Mouse (Mus musculus) cerebellum, adult 8-10 months (tissue): ENCODE results near the gene Malrd1.
"Not testable (repeated sequence)": the region's sequence is repeated elsewhere in the genome, so short reads cannot be mapped to it uniquely, and the experiment has no call there.

ENCODE experiments used
- DNase-seq: peaks from one replicate; pipeline ENCODE4 v3.0.0; 2022

Malrd1 gene

DNA sequence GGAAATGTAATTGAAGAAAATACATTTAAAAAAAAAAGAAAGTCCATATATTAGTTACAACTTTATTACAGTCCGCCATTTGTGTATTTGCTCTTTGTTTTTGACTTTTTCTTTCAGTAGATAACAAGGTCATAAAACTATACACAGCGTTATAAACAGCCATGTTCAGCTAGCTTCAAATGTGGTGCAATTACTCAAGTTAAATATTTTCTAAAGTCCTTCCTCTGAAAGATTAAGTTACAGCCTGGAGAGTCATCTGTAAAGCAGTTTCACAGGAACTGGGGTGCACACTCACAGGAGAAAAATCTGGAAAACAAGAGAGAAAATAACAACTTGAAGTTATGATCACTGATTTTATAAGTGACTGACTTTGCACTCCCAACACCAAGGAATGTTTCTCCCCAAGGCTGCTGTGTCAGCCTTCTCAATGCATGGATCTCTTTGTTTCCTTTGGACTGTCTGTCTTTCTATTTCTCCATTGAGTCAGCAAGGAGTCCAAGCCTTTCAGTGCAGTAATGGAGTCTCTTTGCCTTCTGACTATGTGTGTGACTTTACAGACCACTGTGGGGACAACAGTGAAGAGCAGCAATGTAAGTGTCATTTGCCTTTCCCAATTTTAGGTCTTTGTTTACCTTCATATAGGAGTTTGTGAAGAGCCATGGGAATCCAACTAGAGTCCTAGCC lies at the start of gene Malrd1:
TSS of gene Malrd1 (plus strand) at position 239 of the 684 bp plus-strand sequence.
- DNase-seq: no peak

DNA sequence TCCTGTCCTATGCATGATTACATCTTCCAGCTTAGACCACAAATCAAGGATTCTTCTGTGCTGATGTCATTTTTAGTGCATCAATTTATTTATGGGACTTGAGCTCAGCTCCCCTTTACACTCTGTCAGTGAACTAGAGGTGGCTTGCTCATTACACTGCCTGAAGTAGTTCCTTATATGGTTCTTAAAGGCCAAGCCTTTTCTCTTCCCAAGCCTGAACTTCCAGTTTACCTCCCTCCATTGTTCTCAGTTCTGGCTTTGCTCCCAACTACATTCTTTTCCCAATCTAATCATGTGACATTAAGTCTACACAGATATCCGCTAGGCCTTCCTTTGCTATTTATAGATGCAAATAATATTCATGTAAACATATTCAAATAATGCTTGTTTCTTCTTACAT lies 12.4 kb downstream of the Malrd1 start:
- DNase-seq: no peak

DNA sequence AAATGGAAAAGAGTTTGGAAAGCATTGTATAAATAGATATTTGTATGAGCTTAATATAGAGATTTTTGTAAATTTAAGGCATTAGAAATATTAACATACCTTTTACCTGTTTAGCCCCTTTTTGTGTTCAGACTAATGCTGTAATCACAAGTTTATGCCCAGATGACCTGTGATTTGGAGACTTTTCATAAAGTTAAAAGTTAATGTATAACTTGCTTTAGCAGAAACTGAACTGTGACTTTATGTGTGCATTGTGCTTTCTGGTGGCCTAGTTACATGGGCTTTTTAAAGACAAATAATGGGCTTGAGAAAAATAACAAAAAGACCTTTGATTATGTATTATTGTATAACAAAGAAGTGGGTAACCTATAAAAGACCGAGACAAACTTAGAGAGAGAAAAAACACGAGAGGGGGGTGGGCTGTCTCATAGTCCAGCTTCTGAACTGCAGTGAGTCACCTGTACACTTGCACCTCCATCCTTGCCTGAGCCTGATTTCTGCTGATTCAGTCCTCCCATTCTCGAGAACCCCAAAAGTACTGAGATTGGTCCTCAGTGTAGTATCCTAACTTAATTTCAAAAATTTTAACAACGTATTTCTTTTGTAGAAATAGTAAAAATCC lies 87.2 kb downstream of the Malrd1 start:
- DNase-seq: no peak

DNA sequence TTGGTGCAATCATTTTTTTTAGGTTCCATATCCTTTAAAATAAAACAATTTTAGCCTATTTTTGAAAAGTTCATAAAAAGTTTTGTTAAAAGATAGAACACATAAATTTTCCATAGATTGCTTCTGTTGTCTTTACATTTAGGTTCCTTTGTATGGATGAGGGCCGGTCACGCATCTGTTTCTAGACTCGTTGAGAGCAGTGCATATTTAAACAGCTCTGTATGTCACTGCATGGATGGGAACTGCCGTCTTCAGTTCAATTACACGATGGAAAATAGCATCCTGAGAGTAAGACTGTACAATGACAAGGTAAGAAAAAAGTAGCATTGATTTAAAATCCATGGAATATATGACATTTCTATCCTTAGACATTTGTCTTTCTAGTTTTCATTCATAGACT lies 87.7 kb downstream of the Malrd1 start:
- DNase-seq: no peak

DNA sequence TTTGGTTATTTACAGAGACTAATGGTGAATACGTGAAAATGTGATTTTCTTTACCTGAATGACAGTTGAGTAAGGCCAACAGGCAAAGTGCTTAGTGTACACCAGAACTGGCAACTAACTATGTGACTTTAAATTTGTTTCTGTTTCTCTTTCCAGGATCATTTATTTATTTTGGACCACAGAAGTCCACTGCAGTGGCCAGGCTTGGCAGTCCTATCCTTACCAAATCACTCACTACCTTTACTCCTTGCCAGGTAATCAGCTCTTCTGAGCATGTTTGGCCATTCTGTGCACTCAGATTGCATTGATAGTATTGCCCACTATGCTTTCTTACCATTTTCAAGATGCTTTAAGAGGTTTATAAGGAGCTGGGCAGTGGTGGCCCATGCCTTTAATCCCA lies 109.5 kb downstream of the Malrd1 start:
- DNase-seq: no peak

DNA sequence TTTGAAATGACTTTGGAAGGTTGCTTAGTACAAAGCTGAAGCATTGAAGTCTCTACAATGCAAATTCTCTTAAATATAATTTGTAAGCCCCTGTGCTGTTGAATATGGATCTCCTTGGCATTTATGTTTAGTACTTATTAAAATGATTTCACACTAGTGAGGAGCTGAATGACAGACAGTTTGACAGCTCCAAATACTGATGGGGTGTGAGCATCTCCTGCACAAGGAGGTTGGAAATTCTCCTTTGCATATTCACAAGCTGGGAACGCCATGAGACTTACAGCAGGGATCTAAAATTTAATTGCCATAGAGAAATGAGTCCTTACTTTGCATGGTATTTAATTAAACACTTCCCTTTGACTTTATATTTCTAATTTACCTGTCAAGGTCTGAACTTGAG lies 117.6 kb downstream of the Malrd1 start:
- DNase-seq: no peak

DNA sequence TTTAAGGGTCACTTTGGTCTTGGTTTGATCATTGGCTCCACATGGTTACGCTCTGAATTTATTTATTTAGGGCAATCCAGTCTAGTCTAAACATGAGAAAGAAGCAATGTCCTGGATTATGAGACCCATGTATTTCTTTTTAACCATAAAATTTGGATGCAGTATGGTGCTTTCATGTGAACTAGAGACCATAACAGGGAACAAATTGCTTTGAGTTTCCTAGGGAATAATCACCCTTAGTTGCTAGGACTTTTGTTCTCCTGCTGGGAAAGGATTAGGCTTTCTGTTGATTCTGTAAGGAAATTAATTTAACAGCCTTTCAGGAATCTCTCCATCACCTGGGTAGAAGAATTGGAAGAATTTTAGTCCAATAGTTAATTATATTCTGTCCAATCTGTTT lies 130.1 kb downstream of the Malrd1 start:
- no peak for DNase-seq

DNA sequence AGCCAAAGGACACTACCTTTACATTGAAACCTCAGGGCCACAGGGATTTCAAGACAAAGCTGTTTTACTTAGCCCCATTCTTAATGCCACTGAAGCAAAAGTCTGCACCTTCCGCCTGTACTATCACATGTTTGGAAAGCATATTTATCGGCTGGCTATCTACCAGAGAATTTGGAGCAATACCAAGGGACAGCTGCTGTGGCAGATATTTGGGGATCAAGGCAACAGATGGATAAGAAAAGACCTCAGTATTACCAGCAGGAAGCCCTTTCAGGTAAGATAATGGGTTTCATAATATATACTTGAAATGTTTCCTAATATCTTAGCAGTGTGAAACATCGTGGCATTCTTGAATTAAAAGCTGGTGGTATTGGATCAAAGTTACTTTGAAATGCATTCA lies 176.7 kb downstream of the Malrd1 start:
- DNase-seq: no peak

DNA sequence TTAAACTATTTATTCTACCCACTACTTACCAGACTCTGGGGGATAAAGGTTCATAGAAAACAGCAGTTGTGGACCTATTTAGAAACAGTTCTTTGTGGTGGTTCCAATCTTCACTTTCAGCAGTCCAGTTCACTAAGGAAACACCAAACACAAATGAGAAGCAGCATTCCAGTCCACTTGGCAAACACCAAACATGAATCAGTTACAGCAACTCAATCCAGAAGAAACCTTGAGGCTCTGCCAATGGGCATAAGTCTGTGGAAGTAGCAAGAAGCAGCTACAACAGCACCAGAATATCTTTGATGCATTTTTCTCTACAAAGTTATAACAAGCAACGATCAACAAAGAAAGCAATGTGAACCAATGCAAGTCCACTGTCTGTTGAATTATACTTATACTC lies 214.7 kb downstream of the Malrd1 start:
- no peak for DNase-seq

DNA sequence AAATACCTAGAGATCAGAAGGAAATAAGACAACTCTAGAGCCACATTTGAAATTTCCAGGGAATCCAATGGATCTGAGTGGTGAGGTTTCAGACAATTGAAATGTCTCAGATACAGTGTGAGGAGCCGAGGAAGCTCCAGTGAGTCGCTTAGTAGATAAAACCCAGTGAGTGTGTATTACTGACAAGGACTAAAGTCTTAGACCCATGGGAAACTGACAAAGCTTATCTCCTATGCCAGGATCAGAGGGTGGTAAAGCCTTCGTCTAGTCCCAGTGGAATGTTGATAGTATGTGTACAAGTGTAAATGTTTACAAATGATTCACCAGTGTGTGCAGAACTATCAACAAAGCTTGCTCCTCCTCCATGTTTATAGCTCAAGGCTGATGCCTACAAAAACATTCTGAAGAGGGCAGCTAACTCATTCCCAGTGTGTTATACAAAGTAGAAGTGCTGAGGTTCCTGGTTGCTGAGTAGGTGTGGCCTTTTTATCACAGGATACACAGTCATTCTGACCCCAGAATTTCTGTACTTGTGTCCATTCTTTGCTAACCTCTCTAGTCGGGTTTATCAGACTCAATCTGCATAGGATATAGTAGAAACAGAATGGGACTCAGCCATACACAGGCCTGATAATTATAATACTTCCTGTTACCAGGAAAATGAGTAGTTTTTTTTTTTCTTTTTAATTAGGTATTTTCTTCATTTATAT lies 218.9 kb downstream of the Malrd1 start:
- no peak for DNase-seq

DNA sequence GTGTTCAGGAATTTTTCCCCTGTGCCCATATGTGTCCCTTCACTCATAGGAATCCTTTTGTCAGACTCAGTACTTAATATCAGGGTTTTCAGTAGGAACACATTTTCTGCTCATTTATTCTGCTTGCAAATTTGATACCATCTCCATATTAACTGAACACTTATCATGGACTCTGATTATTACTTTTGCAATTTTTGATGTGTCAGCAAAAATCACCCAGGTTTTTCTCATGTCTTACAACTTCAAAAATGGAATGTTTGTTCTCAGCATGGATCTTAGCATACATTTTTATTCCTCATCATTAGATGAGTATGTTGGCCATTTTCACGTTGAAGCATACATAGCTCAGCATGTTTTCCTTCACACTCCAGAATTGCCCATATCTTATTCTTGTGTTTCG lies 258.5 kb downstream of the Malrd1 start:
- no peak for DNase-seq

DNA sequence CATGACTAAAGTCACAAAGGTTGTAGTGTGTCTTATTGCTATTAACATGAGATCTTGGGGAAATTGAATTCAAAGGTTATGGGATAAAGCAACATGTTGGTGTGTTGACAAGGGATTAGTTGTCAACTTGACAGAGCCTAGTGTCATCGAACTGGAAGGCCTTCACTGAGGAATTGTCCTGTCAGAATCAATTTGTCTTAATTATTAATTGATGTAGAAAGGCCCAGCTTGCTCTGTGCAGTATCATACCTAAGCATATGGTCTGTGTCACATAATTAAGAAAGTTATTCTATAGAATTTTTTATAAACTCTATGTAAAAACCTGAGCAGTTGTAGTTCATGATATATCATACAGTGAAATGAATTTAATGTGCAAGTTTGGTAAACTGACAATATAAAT lies 289.4 kb downstream of the Malrd1 start:
- no peak for DNase-seq

DNA sequence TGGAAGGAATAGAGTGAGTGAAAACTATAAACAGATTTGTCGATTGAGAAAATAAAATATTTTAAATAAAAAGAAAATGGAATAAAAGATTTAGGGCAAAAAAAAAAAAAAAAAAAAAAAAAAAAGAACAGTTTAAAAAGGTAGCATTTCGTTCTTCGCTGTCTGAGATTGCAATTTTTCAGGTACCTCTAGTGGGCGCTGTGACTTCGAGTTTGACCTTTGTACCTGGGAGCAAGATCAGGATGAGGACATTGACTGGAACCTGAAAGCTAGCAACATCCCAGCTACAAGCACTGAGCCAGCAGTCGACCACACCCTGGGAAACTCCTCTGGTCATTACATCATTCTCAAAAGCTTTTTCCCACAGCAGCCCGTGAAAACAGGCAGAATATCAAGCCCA lies 343.1 kb downstream of the Malrd1 start:
- DNase-seq: no peak

DNA sequence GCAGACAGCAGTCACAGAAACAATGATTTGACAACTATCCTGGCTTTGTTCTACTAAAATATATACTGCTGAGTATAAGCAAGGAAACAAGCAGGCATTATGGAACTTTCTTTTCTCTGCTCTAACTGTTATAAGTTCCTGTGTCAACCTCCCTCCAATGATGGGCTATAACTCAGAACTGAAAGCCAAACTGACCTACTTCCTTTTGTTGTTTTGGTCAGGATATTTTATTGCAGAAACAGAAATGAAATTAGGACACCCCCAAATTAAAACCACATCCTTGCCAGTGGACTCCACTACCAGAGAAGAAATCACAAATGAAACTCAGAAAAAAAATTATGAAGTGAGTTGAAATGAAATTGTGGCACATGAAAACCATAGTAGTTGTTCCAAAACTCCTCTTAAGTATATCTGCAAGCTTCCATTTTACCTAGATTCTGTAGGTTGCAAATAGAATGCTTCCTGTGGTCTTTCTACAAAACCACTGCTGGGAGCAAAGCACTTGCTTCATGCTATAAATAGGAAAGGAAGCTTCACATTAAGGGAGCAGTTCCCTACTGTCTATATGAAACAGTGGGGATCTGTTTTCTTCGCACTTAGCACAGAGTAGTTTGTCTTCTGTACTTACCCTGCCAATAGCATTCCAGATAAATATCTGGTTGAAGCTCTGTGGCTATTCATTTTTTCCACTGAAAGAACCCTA lies 367.3 kb downstream of the Malrd1 start:
- DNase-seq: no peak

DNA sequence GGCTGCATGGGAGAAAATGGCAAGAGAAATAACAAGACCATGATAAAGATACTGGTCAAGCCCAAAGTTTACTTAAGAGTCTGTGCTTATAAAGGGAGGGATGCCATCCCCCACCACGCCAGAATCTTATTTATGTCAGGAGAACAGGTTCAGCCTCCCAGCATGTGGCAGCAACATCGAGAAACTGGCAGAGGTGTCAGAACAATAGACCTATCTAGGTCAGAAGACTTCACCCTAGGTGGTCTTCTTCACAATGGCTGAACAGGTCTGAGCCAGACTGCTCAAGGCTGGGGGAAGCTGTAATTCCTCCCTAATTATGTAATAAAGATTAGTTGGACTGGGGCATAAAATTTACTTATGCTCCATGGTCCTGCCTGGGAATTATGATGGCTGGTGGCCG lies 399.2 kb downstream of the Malrd1 start:
- no peak for DNase-seq

DNA sequence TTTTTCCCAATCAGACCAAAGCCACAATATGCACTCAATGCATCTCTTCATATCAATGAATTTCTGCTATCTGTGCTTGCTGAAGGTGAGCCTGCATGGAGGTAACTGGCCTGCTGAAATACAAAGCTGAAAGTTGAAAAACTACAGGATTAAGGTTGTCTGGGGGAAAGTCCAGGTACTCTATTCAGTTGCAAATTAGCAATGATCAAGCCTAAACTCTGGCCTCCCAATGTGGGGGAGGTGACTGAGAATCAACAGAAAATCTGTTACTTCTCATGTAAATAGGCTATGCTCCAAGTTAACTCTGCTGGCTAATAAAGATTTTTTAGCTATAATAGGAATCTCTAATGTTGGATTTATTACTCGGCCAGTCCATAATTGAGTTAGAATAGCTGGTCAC lies 399.8 kb downstream of the Malrd1 start:
- no peak for DNase-seq

DNA sequence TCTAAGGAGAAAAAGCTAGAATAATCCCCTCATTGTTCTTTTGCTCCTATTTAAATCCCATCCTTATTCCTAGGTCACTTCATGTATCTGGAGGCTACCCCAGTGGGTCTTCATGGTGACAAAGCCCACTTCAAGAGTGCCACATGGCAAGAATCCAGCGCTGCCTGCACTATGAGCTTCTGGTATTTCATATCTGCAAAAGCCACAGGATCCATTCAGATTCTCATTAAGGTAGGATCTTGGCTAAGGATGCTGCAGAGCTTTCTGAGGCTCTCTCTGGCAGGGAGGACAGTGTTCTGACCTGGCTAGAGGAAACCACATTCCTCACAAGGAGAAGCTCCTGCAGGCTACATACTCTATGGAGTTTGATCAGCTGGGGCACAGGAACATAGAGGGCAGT lies 405.2 kb downstream of the Malrd1 start:
- no peak for DNase-seq

DNA sequence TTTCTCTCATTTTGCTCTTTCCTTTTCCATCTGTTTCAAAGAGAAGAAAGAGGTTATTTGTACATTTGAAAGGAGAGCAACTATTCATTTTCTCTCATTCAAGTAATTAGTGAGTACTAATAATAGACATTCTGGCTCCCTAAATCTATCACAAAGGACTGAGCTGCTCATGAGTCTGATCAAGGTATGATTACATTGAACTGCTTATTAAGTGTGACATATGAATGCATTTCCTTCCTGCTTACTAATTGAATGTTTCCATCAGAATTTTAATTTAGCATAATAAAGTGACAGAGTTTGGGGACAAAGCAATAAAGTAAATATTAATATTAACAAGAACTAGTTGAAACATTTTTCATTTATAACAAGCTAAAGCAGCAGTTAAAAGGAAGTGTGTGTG lies 405.6 kb downstream of the Malrd1 start:
- no peak for DNase-seq

DNA sequence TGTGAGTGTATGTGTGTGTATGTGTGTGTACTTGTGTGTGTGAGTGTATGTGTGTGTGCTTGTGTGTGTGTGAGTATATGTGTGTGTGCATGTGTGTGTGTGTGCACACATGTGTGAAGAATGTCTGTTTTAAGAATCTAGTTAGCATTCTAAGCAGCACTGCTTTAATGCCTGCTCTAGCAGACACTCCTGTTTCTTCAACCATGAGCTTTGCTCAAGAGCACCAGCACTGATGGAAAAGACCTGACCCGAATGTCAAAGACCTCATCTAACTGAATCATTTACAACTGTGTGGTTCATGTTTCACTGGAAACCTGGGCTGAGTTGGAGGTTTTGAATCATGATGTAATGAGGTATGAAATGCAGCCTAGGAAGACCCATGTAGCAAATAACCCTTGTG lies 406.1 kb downstream of the Malrd1 start:
- no peak for DNase-seq

DNA sequence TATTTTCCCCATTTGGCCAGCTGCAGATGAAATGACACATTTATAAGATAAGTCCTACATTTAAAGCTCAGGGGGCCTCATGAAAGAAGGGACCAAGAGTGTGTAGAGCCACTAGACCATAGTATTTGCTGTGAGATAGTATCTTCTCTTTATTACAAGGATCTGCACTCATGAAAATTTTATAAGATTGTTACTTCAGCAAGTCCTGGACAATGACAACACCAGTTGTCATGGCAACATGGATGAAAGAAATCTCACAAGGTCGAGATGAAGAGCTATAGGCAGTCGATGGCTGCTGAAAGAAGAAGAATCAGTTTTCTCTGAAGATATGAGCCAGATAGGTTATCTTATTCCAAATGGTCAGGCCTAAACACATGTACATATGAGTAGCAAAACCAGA lies 476.6 kb downstream of the Malrd1 start:
- no peak for DNase-seq

DNA sequence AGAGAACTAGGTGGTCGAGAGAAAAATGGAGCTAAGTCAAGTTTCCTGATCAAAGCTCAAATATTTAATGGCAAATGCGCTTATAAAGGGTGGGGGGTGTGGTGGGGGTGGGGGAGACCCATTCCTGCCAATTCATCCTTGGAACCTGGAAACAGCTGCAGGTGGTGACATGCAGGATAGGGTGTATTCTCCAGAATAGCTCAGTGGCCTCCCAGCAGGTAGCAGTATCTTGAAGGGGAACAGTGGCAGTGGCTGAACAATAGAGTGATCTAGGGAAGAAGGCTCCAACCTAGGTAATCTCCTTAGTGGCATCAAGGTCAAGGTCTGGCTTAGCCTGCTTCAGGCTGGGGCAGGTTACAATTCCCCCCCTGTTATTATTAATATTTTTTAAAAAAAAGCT lies 490.8 kb downstream of the Malrd1 start:
- DNase-seq: not testable (repeated sequence)

DNA sequence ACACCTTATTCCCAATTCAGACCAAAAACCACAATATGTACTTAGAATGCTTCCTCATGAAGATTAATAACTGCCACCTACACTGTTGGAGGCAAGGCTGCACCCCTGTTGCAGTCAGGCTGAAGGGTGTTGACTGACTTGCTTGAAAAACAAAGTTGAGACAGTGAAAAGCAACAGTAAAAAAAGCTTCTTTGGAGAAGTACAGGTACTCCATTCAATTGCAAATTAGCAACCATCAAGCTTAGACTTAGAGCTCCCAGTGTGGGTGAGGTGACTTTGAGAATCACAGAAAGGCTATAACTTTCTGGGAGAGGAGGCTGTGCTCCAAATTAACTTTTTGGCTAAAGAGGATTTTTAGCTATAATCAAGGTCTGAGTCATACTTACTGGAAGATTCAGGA lies 491.4 kb downstream of the Malrd1 start:
- DNase-seq: not testable (repeated sequence)

DNA sequence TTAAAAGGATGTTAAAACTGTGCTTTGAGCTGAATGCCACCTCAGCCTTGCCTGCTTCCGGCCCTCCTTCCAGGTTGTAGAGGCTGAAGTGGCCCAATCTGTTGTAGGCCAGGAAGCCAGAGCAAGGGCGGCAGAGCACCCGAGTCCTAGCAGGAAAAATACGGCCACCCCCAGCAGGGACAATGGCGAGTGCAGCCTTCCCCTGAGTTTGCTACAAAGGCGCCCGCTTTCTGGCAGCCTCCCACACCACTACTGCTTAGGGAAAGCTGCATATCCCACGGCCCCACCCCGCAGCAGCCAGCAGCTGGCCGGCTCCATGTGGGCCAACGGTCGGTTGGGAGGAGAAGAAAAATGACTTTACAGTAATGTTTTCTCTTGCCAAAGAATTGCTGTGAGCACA lies 503.5 kb downstream of the Malrd1 start:
- no peak for DNase-seq

DNA sequence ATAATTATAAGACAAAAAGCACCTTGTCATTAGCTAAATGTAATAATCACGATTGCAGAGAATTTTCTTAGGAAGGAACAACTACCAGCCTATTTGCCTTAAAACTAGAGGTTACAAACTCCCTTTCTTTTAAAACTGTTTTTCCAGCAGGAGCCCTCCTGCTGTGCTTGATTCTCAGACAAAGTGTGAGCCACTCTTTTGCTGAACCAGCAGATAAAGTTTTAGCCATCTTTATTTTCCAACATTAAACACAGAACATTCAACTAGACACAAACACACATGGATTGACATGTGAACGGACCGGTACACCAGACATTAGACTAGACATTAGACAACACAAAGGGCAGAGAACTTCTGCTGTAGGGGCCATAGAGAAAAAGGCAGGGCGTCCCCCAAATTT lies 505.3 kb downstream of the Malrd1 start:
- DNase-seq: no peak
